Mouse (Mus musculus) spleen, postnatal 14 days (tissue): ENCODE measurements around the gene Micall2.
A peak's percentile ranks its signal among the peaks of the same experiment; 100 is the strongest.
"Not testable (repeated sequence)": the region's sequence is repeated elsewhere in the genome, so short reads cannot be mapped to it uniquely, and the experiment has no call there.

Experiments used
- DNase-seq, 2 experiments: peaks; one replicate each; pipeline ENCODE4 v3.0.0; 2021 to 2022; ENCODE audit warnings: low spot score in 2 of 2

Micall2 gene

GRCm38 (mm10) chr5:139730712-139731486 lies 5.2 kb downstream of the Micall2 start:
- no peak for DNase-seq

- DNase-seq = no peak
These were observed 8.9 kb downstream of the Micall2 start for GRCm38 (mm10) chr5:139727261-139727660.

DNA sequence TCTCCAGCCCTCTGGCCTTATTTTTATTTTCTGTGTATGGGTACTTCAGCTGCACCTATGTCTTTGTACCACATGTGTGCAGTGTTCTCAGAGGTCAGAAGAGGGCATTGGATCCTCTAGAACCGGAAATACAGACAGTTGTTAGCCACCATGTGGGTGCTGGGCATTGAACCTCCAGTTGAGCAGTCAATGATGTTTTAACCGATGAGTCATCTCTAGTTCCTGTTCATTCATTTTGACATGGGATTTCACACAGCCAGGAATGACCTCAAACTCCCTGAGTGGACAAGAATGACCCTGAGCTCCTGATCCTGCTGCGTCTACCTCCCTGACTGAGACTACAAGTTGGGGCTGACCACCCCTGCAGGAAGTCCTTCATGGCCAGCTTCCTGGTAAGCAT lies 9.9 kb downstream of the Micall2 start:
- no peak for DNase-seq

- DNase-seq = no peak
These were observed 11.6 kb downstream of the Micall2 start for GRCm38 (mm10) chr5:139724336-139725116.

GRCm38 (mm10) chr5:139723113-139723512 lies 13.0 kb downstream of the Micall2 start:
- DNase-seq = no peak

DNA sequence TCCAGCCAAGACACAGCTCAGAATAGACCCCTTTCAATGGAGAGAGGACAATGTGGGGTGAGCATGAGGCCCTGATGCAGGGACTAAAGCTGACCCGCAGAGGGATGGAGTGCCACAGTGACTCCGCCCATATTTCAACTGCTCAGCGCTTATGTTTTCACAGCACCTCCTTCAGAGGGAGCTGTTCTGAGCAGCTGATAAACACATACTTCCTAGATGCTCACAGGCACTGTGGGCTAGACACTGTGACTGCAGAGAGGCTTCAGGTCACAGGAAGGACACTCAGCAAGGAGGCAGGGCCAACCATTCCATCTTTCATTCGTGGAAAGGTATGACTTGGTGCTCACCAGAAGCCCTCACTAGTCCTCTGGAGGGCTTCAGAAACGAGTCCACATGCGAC lies 13.4 kb downstream of the Micall2 start:
- DNase-seq = no peak

- no peak for DNase-seq
These were observed 17.2 kb downstream of the Micall2 start for GRCm38 (mm10) chr5:139718949-139719348.

DNA sequence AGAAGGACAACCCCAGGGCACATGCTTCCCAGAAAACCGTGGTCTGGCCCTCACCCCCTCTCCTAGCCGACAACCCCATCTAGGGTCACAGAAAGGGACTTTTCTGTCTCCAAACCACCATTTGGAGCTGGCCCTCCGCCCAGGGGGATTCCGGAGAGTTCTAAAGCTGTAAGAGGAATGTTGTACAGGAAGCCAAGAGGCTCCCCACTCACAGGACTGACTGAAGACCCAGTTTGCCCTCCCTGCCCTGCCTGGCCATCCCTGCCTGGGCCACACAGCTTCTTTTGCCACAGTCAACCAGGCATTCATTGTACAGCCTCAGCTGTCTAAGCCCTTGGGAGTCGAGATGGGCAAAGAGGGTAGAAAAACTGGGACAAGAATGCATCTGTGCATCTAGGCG lies 17.6 kb downstream of the Micall2 start:
- DNase-seq = no peak

DNA sequence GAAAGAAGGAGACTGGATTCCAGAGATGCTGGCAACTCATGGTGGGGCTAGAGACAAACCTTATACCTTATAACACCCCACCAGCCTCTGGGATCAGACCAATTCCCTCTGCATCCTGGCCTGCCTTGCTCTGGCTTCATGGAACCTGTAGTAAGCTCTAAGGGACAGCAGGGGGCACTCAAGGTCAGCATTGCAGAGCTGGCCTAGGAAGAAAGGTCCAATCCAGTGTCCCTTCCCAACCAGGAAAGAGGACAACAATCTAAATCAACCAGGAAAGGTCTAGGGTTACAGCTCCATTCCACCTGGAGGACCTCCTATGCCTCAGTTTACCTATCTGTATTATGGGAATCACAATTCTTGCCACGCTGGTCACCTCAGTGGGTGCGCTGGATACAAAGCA lies 18.4 kb downstream of the Micall2 start:
- peak in 1 of 2 experiments; percentile 40 for DNase-seq

- DNase-seq = no peak
These were observed 29.6 kb downstream of the Micall2 start for GRCm38 (mm10) chr5:139706496-139706895.

GRCm38 (mm10) chr5:139702905-139703304 lies 33.2 kb downstream of the Micall2 start:
- peak in 1 of 2 experiments; percentile 25 for DNase-seq

- no peak for DNase-seq
These were observed 33.9 kb downstream of the Micall2 start for GRCm38 (mm10) chr5:139702236-139702635.

DNA sequence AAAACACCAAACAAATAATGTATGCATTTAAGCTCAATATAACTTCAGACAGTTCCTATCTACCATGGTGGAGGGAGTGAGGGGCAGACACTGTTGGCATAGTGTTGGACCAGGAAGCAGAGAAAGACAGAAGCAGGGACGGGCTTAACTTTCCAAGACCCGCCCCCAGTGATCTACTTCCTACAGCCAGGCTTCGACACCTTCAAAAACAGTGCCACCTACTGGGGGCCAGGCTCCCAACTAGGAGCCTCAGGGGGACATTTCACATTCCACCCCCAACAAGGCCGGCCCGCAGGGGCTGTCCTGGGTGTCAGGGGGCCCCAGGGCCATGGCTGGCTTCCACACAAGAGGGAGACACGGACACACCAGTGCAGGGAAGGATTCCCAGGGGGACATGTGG lies 39.2 kb downstream of the Micall2 start:
- no peak for DNase-seq

- DNase-seq = not testable (repeated sequence)
These were observed 40.3 kb downstream of the Micall2 start for GRCm38 (mm10) chr5:139695876-139696275.

- no peak for DNase-seq
These were observed 41.1 kb downstream of the Micall2 start for GRCm38 (mm10) chr5:139694989-139695571.

- DNase-seq = no peak
These were observed 41.7 kb downstream of the Micall2 start for GRCm38 (mm10) chr5:139694292-139694988.

DNA sequence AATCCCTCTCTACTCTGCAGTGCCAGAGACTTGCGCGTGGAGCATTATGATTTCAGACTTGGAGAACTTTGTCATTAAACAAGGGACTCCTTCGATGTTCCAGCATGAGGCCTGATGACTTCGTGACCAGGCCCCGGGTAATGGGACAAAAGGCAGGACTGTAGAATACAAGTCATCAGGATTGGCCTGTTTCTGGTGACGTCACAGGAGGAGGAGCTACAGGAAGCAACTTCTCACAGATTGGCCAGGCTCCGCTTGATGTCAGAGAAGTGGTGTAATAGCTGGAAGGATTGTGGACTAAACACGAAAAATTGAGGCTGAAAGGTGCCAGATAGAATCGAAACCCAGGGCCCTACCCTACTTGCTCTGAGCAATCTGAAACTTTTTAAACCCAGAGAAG lies 45.3 kb downstream of the Micall2 start:
- no peak for DNase-seq

DNA sequence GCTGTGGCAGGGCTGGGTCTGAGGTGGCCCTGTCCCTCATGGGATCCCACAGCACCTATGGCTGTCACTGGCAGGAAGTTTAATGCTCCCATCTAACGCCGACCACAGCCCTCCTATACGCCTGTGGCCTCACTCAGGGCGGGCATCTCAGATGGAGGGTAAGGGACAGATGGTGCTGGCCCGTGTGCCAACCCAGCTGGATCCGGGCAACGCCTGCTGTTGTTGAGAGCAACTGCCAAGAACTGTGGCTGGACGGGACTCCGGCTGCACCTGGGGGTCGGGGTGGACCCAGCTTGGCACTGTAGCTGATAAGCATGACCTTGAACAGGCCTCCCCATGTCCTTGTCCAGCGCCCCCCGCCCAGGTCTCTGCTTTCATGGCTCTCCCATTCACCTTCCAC lies 47.8 kb downstream of the Micall2 start:
- DNase-seq = no peak

GRCm38 (mm10) chr5:139687646-139688045 lies 48.5 kb downstream of the Micall2 start:
- peak; percentile 20 to 41 for DNase-seq

DNA sequence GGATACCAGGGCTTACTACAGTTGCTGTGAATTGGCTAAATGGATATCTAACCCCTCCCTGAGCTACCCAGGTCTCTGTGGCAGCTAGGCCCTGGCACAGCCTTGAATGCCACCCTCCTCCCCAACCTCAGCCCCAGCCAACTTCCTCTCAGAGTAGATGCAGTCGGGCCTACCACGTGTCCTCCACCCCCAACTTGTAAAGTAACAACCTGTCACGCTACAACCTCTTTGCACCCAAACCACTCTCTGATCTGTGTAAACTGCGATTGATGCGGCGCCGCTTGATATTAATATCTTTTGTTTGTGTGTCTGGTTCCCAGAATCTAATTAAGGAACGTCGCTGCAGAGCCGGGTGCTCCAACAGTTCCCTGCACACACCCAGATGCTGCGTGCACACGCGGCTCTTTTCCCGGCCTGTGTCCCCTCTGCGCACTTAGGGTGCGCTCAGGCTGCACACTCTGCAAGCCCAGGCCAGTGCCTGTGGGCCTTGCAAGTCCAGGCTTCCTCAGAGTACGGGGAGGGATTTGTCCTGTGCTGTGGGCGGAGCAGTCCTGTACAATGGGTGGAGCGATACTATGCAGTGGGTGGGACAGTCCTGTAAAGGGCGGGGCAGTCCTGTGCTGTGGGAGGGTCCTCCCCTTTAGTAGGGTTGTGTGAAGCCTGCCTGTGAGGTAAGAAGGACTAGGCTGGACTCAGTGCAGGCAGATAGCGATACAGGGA lies 49.4 kb downstream of the Micall2 start:
- no peak for DNase-seq

DNA sequence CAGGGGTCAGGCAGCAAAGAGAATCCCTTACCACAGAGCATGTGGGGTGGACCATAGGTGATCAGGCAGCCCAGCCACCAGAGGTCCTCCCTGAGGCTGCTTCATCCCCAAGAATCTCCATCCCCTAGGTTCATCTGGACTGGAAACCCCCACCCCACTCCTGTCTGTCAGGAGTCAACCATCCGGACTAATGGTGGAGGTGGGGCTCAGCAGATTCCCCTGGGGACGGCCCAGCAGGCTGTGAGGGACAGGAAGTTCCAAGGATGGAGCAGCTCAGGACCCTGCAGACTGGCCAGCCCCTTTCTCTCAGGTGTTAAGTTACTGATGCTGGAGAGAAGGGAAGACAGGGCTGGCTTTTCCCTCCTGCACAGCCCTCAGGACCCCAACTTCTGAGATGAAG lies 52.9 kb downstream of the Micall2 start:
- DNase-seq = no peak

DNA sequence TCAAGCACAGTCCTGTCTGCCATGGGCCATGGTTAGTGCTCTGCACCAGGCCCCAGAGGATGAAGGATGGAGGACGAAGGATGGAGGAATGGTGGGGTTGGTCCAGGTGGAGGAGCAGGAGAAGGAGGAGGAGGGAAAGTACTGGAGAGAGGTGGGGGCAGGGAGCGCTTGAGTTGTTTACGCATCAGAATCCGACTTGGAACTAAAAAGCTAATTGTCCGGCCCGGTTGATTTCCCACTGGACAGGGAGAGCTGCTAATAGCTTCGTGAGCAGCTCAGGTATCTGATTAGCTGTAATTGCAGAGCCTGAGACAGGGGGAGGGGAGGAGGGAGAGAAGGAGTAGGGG lies 53.5 kb downstream of the Micall2 start:
- DNase-seq = no peak
